24 mouse cellular contexts compared by ENCODE assay signal in genomic region chr9:50368551-50369297, GRCm38 (mm10). TPM values are rescaled to one million over a fixed set of nuclear protein-coding genes. Genes with fewer than 3 reads are reported as not detected.
A peak's percentile ranks its signal among the peaks of the same experiment; 100 is the strongest.
DNase-seq lines count a peak whose midpoint lies in the region; ATAC-seq and TF ChIP-seq lines count a peak whose summit lies in the region.
"Had no signal": no experiment of that assay in that cellular context is flagged by ENCODE, and none has a peak within 500 bp of the region (broad histone marks: within the 10 kb centered on the region; RNA-seq: fewer than 3 reads in every experiment).

No protein-coding gene starts in this region.

- no peak for TF ChIP-seq POLR2A in brain, embryonic 14.5 days (IDR thresholded peaks at IDR 0.05; ENCODE audit: borderline replicate concordance, extremely low read depth, insufficient read depth, insufficient read length, poor library complexity, severe bottlenecking)

- no peak overlapping the region for H3K4me2 ChIP-seq in lung, embryonic 14.5 days
- H3K4me2 ChIP-seq in midbrain, embryonic 14.5 days (ENCODE audit: low read length), result no peak overlapping the region
- H3K4me2 ChIP-seq: embryonic facial prominence, embryonic 12.5 days; heart, embryonic 11.5 days; hindbrain, embryonic 14.5 days; limb, embryonic 15.5 days; liver, embryonic 13.5 days; lung, embryonic 15.5 days had no signal

- H3K9me3 ChIP-seq in heart, embryonic 10.5 days, result no peaks in the 10 kb centered on the region
- no peaks in the 10 kb centered on the region for H3K9me3 ChIP-seq in lung, embryonic 14.5 days (ENCODE audit: low read depth, low read length)
- no peaks in the 10 kb centered on the region for H3K9me3 ChIP-seq in midbrain, embryonic 14.5 days (ENCODE audit: control insufficient read depth, low read length)
- H3K9me3 ChIP-seq in midbrain, embryonic 10.5 days (replicated peaks), result no peaks in the 10 kb centered on the region
- H3K9me3 ChIP-seq: embryonic facial prominence, embryonic 12.5 days; limb, embryonic 15.5 days; liver, embryonic 13.5 days; lung, embryonic 15.5 days; megakaryocyte, embryonic 14.5 days had no signal

- H3K36me3 ChIP-seq in heart, embryonic 10.5 days, result no peaks in the 10 kb centered on the region
- no peaks in the 10 kb centered on the region for H3K36me3 ChIP-seq in lung, embryonic 14.5 days (ENCODE audit: insufficient read depth)
- no peaks in the 10 kb centered on the region for H3K36me3 ChIP-seq in midbrain, embryonic 14.5 days (ENCODE audit: control insufficient read depth, insufficient read depth, low read length)
- H3K36me3 ChIP-seq in midbrain, embryonic 10.5 days, result no peaks in the 10 kb centered on the region
- H3K36me3 ChIP-seq: embryonic facial prominence, embryonic 12.5 days; limb, embryonic 15.5 days; liver, embryonic 13.5 days; lung, embryonic 15.5 days had no signal

- no peak overlapping the region for H3K27ac ChIP-seq in heart, embryonic 10.5 days
- no peak overlapping the region for H3K27ac ChIP-seq in lung, embryonic 14.5 days (ENCODE audit: low read depth)
- H3K27ac ChIP-seq in midbrain, embryonic 14.5 days (replicated peaks; ENCODE audit: low read depth, low read length), result no peak overlapping the region
- no peak overlapping the region for H3K27ac ChIP-seq in midbrain, embryonic 10.5 days (replicated peaks)
- H3K27ac ChIP-seq: embryonic facial prominence, embryonic 12.5 days; hindbrain, embryonic 14.5 days; limb, embryonic 15.5 days; liver, embryonic 13.5 days; lung, embryonic 15.5 days had no signal

- ATAC-seq in lung, embryonic 14.5 days (ENCODE audit: insufficient read depth), result no peak
- ATAC-seq in midbrain, embryonic 14.5 days (ENCODE audit: low FRiP score, low TSS enrichment), result no peak

- 82% methylated on average over 8 of the region's 8 CpGs for WGBS in heart, embryonic 10.5 days
- 56% methylated on average over 8 of the region's 8 CpGs for WGBS in lung, embryonic 14.5 days
- WGBS in midbrain, embryonic 14.5 days, result 72% methylated on average over 8 of the region's 8 CpGs
- 92% methylated on average over 8 of the region's 8 CpGs for WGBS in midbrain, embryonic 10.5 days

- no peaks in the 10 kb centered on the region for H3K27me3 ChIP-seq in heart, embryonic 10.5 days (ENCODE audit: insufficient read depth, poor library complexity, severe bottlenecking)
- H3K27me3 ChIP-seq in lung, embryonic 14.5 days (ENCODE audit: insufficient read depth, low read length), result no peaks in the 10 kb centered on the region
- H3K27me3 ChIP-seq in midbrain, embryonic 14.5 days (ENCODE audit: control insufficient read depth, insufficient read depth, low read length), result no peaks in the 10 kb centered on the region
- H3K27me3 ChIP-seq in midbrain, embryonic 10.5 days (ENCODE audit: low read depth, poor library complexity, severe bottlenecking), result no peaks in the 10 kb centered on the region
- H3K27me3 ChIP-seq: embryonic facial prominence, embryonic 12.5 days; limb, embryonic 15.5 days; liver, embryonic 13.5 days; lung, embryonic 15.5 days had no signal

- no peak overlapping the region for H3K9ac ChIP-seq in lung, embryonic 14.5 days
- H3K9ac ChIP-seq in midbrain, embryonic 14.5 days (replicated peaks; ENCODE audit: low read length), result no peak overlapping the region
- H3K9ac ChIP-seq: embryonic facial prominence, embryonic 12.5 days; hindbrain, embryonic 14.5 days; limb, embryonic 15.5 days; liver, embryonic 13.5 days; lung, embryonic 15.5 days had no signal

- TF ChIP-seq CTCF in lung, embryonic 14.5 days (IDR thresholded peaks at IDR 0.05; ENCODE audit: low read depth), result no peak
- no peak for TF ChIP-seq CTCF in brain, embryonic 14.5 days (IDR thresholded peaks at IDR 0.05; ENCODE audit: borderline replicate concordance, extremely low read depth, insufficient read depth, insufficient read length)

- DNase-seq in heart, embryonic 10.5 days (ENCODE audit: low spot score), result peak; percentile 6
- no peak for DNase-seq in heart, adult 8-10 months (ENCODE audit: low spot score)
- DNase-seq in lung, embryonic 14.5 days, result peak; percentile 62
- no peak for DNase-seq in lung, postnatal 10 days
- peak; percentile 55 for DNase-seq in midbrain, embryonic 14.5 days
- DNase-seq in midbrain, embryonic 10.5 days (ENCODE audit: low spot score), result no peak
- peak; percentile 56 for DNase-seq in brain, embryonic 14.5 days (ENCODE audit: low read depth)
- DNase-seq in spleen, postnatal 10 days (ENCODE audit: low spot score in 2 of 2), result no peak
- DNase-seq: adrenal gland, postnatal 14 days; cerebellum, adult 11-12 months; cerebellum, adult 9-11 months; embryo, embryonic 11 days; gastrocnemius, postnatal 14 days; heart, postnatal 36 days; kidney, adult 18-20 months; kidney, postnatal 4 days; liver, embryonic 13.5 days; thymus, postnatal 14 days had no signal

- H3K4me1 ChIP-seq in heart, embryonic 10.5 days, result peaks cover 12% of the 10 kb centered on the region
- no peaks in the 10 kb centered on the region for H3K4me1 ChIP-seq in lung, embryonic 14.5 days (ENCODE audit: insufficient read depth)
- H3K4me1 ChIP-seq in midbrain, embryonic 14.5 days (ENCODE audit: control insufficient read depth, insufficient read depth, low read length), result 0 out of 2 replicates have a peak, but pooled peaks cover 3% of the 10 kb centered on the region
- peaks cover 4% of the 10 kb centered on the region; the same call in 1 of the 2 replicates for H3K4me1 ChIP-seq in midbrain, embryonic 10.5 days
- H3K4me1 ChIP-seq: liver, embryonic 13.5 days had no signal

- no peak overlapping the region for H3K4me3 ChIP-seq in heart, embryonic 10.5 days
- no peak overlapping the region for H3K4me3 ChIP-seq in lung, embryonic 14.5 days (ENCODE audit: low read depth, low read length)
- no peak overlapping the region for H3K4me3 ChIP-seq in midbrain, embryonic 14.5 days (replicated peaks; ENCODE audit: low read depth, low read length)
- no peak overlapping the region for H3K4me3 ChIP-seq in midbrain, embryonic 10.5 days
- H3K4me3 ChIP-seq: embryonic facial prominence, embryonic 12.5 days; limb, embryonic 15.5 days; liver, embryonic 13.5 days; lung, embryonic 15.5 days; megakaryocyte, embryonic 14.5 days had no signal

RNA-seq across cellular contexts. Expression of gene Rpl10-ps3, which starts 24.0 kb away (rescaled TPM):
- polyA plus RNA-seq in heart, embryonic 10.5 days (2016; fragmentation: Nextera tagmentation; extraction: Ambion mirVana), result 151 and 194 TPM in 2 replicates
- 100 to 1,000 TPM; 421 to 573 (median 516) TPM for total RNA-seq in heart, adult 8-10 months (2022)
- polyA plus RNA-seq in lung, embryonic 14.5 days (2014; fragmentation: Nextera tagmentation; extraction: Ambion mirVana), result 345 and 357 TPM in 2 replicates
- 164 and 169 TPM in 2 replicates for polyA plus RNA-seq in midbrain, embryonic 14.5 days (2014; fragmentation: Nextera tagmentation; extraction: Ambion mirVana)
- 146 and 192 TPM in 2 replicates for polyA plus RNA-seq in midbrain, embryonic 10.5 days (2016; fragmentation: Nextera tagmentation; extraction: Ambion mirVana)
- polyA plus RNA-seq in brain, embryonic 14.5 days (2012; rRNA removed), result 77.6 and 125 TPM in 2 replicates

Comparison
In these comparisons a context has a peak if more than half of its experiments do, and no peak if none do; other contexts are left out.
1. DNase-seq: peak in heart, embryonic 10.5 days (single experiment), lung, embryonic 14.5 days (single experiment), midbrain, embryonic 14.5 days (single experiment) and brain, embryonic 14.5 days (single experiment); none in heart, adult 8-10 months (single experiment), lung, postnatal 10 days (single experiment), midbrain, embryonic 10.5 days (single experiment) and spleen, postnatal 10 days (0 of 2).